Mouse (Mus musculus) hindbrain, embryonic 11.5 days (tissue): ENCODE data around the gene Aff1. TPM values are rescaled to one million over a fixed set of nuclear protein-coding genes. Genes with fewer than 3 reads are reported as not detected.

Source experiments
- ATAC-seq: fragments of 200-750 bp; cut with Nextera tagmentation; 2 replicates; pipeline ENCODE4 v1.8.0; 2017; ENCODE audit warnings: mild to moderate bottlenecking, moderate TSS enrichment, moderate library complexity; ENCODE audit not compliant: low FRiP score
- DNase-seq: peaks from one replicate; pipeline ENCODE4 v3.0.0-alpha.2; 2015; ENCODE audit warnings: low spot score
- H3K27ac ChIP-seq: fragments of 300-500 bp; sonication (generic); 2 replicates; pipeline ENCODE4 v1.5.1; 2014; ENCODE audit warnings: mild to moderate bottlenecking, low read depth, low read length
- H3K27me3 ChIP-seq: fragments of 300-500 bp; sonication (generic); 2 replicates; pipeline ENCODE4 v1.6.1; 2014; ENCODE audit warnings: mild to moderate bottlenecking, low read length, moderate library complexity, mixed read lengths; ENCODE audit not compliant: control insufficient read depth, insufficient read depth
- H3K36me3 ChIP-seq: fragments of 300-500 bp; sonication (generic); 2 replicates; pipeline ENCODE4 v1.6.1; 2014; ENCODE audit warnings: mild to moderate bottlenecking, low read length, moderate library complexity, mixed read lengths; ENCODE audit not compliant: control insufficient read depth, insufficient read depth
- H3K4me1 ChIP-seq: fragments of 300-500 bp; sonication (generic); replicated peaks from 2 replicates; pipeline ENCODE4 v1.6.1; 2014; ENCODE audit warnings: low read length, mixed read lengths; ENCODE audit not compliant: control insufficient read depth, insufficient read depth
- H3K4me2 ChIP-seq: fragments of 300-500 bp; sonication (generic); replicated peaks from 2 replicates; pipeline ENCODE4 v1.6.1; 2014; ENCODE audit warnings: mild to moderate bottlenecking, low read depth, low read length
- H3K4me3 ChIP-seq: fragments of 300-500 bp; sonication (generic); 2 replicates; pipeline ENCODE4 v1.5.1; 2014; ENCODE audit warnings: low read depth, low read length
- H3K9ac ChIP-seq: fragments of 300-500 bp; sonication (generic); 2 replicates; pipeline ENCODE4 v1.6.1; 2014; ENCODE audit warnings: low read depth, low read length
- H3K9me3 ChIP-seq: fragments of 300-500 bp; sonication (generic); 2 replicates; pipeline ENCODE4 v1.6.1; 2016; ENCODE audit warnings: low read length; ENCODE audit not compliant: control insufficient read depth
- WGBS: fragments of 180-500 bp; shearing (Covaris S2); extraction: QIAGEN DNeasy Blood & Tissue Kit; methylation state at CpG from one replicate; pipeline ENCODE4 v1.1.7; 2014; 5-methylcytosine and 5-hydroxymethylcytosine counted together
- polyA plus RNA-seq: library from polyadenylated mRNA; unstranded; fragments of >200 nt; fragmentation: Nextera tagmentation; extraction: Ambion mirVana; gene quantifications from 2 replicates; pipeline ENCODE4 v1.2.1, GENCODE M21; 2014

Aff1 gene
- 7.0 and 8.5 TPM in 2 replicates for polyA plus RNA-seq

- peak within 1 kb of the TSS; percentile 97 for H3K4me2 ChIP-seq
- no peaks in the 10 kb centered on the region; the same call in 1 of the 2 replicates for H3K4me1 ChIP-seq
- no peaks in the 10 kb centered on the region for H3K36me3 ChIP-seq
- no peaks in the 10 kb centered on the region for H3K9me3 ChIP-seq
- DNase-seq (peak; percentile 86), ATAC-seq (peak; percentile 91)
- H3K27ac ChIP-seq = no peak within 1 kb of the TSS
- H3K9ac ChIP-seq = peak within 1 kb of the TSS; percentile 48; the same call in 1 of the 2 replicates
- WGBS = 5% methylated on average over 48 of the region's 50 CpGs
- peak within 1 kb of the TSS; percentile 56 for H3K4me3 ChIP-seq
- H3K27me3 ChIP-seq = peaks cover 22% of the 10 kb centered on the region
Observed at GRCm38 (mm10) chr5:103691624-103692530, at the start of gene Aff1. Gene Aff1, plus strand, starts transcription at chr5:103692374.

DNA sequence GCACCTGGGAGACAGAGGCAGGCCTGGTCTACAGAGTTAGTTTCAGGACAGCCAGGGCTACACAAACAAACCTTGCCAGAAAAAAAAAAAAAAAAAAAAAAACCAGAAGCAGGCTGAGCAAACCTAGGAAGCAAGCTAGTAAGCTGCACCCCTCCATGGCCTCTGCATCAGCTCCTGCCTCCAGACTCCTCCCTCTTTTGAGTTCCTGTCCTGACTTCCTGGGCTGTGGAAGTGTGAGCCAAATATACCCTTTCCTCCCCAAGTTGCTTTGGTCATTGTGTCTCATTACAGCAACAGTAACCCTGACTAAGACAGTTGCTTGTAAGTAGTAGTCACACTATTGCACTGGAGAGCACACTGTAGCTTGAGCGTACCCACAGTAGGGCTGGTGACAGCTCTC lies 48.0 kb upstream of the Aff1 start:
- Histone ChIP-seq H3K4me1 (no peaks in the 10 kb centered on the region), H3K9me3 (no peaks in the 10 kb centered on the region), H3K27me3 (no peaks in the 10 kb centered on the region), H3K4me3 (no peak overlapping the region), H3K36me3 (no peaks in the 10 kb centered on the region), H3K9ac (no peak overlapping the region), H3K27ac (no peak overlapping the region), H3K4me2 (no peak overlapping the region)
- ATAC-seq (no peak), DNase-seq (no peak)
- WGBS = 89% methylated on average over 1 of the region's 1 CpGs

GRCm38 (mm10) chr5:103647320-103647719 lies 44.9 kb upstream of the Aff1 start:
- Histone ChIP-seq H3K4me2 (no peak overlapping the region), H3K4me3 (no peak overlapping the region), H3K9ac (no peak overlapping the region), H3K36me3 (no peaks in the 10 kb centered on the region), H3K4me1 (no peaks in the 10 kb centered on the region), H3K27ac (no peak overlapping the region), H3K9me3 (no peaks in the 10 kb centered on the region), H3K27me3 (no peaks in the 10 kb centered on the region)
- no peak for ATAC-seq
- DNase-seq = no peak
- 85% methylated on average over 3 of the region's 3 CpGs for WGBS

DNA sequence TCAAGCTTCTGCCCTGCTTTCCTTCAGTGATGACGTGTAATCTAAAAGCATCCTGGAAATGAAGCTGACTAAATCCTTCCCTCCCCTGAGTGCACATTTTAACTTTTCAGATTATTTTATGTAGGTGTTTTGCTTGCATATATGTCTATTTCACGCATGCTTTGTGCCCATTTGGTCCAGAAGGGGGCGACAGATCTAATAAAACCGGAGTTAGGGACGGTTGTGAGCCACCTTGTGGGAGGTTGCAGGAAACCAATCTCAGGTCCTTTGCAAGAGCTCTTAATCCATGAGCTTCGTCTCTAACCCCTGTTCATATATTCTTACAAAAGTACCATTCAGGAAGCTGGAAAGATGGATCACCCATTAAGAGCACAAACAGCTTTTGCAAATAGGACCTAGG lies 37.9 kb upstream of the Aff1 start:
- H3K4me2 ChIP-seq = no peak overlapping the region

DNA sequence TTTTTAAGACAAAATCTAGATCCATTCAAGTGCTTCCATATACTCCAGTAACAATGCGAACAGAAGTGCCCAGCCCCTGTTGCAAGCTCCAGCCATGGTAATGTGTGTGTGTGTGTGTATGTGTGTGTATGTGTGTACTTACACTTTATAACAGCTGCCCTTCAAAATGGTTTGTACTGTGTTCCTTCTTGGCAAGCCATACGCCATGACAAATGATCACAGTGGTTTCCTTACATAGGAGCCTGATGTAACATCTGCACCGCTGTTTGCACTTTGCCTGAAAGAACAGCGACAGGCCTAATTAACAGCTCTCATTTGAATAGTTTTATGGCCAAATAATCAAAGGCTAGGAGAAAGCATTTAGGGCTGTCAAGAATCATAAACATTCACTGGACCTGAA lies 37.4 kb upstream of the Aff1 start:
- no peaks in the 10 kb centered on the region for H3K36me3 ChIP-seq
- DNase-seq (peak; percentile 12), ATAC-seq (no peak)
- no peak overlapping the region for H3K9ac ChIP-seq
- H3K4me2 ChIP-seq = 0 out of 2 replicates have a peak overlapping the region, but pooled peaks have one; percentile 95
- H3K9me3 ChIP-seq = no peaks in the 10 kb centered on the region
- 74% methylated on average over 4 of the region's 4 CpGs for WGBS
- H3K4me1 ChIP-seq = no peaks in the 10 kb centered on the region
- H3K27me3 ChIP-seq = no peaks in the 10 kb centered on the region
- no peak overlapping the region for H3K4me3 ChIP-seq
- no peak overlapping the region for H3K27ac ChIP-seq

More for the DNA sequence above, 37.9 kb upstream of the Aff1 start:
- no peak for ATAC-seq
- no peaks in the 10 kb centered on the region for H3K9me3 ChIP-seq
- DNase-seq = peak; percentile 75
- H3K4me3 ChIP-seq = no peak overlapping the region
- H3K27me3 ChIP-seq = no peaks in the 10 kb centered on the region
- H3K9ac ChIP-seq = no peak overlapping the region
- no peak overlapping the region for H3K27ac ChIP-seq
- 25% methylated on average over 6 of the region's 6 CpGs for WGBS
- H3K4me1 ChIP-seq = no peaks in the 10 kb centered on the region
- H3K36me3 ChIP-seq = no peaks in the 10 kb centered on the region

- no peaks in the 10 kb centered on the region for H3K27me3 ChIP-seq
- ATAC-seq (peak; percentile 88), DNase-seq (peak; percentile 88)
- H3K36me3 ChIP-seq = no peaks in the 10 kb centered on the region
- peak within 1 kb of the TSS; percentile 63 for H3K4me3 ChIP-seq
- H3K4me1 ChIP-seq = no peaks in the 10 kb centered on the region
- H3K9me3 ChIP-seq = no peaks in the 10 kb centered on the region
- H3K4me2 ChIP-seq = peak within 1 kb of the TSS; percentile 95
- no peak within 1 kb of the TSS for H3K27ac ChIP-seq
- peak within 1 kb of the TSS; percentile 80 for H3K9ac ChIP-seq
- under 1% methylated on average over 48 of the region's 56 CpGs for WGBS
Observed at GRCm38 (mm10) chr5:103655346-103656118, 36.6 kb upstream of the Aff1 start, which contains the start of gene 1700016H13Rik. Gene 1700016H13Rik, minus strand, starts transcription at chr5:103656010.

- H3K4me2 ChIP-seq = no peak overlapping the region
- no peaks in the 10 kb centered on the region for H3K4me1 ChIP-seq
- 75% methylated on average over 5 of the region's 5 CpGs for WGBS
- no peak overlapping the region for H3K9ac ChIP-seq
- DNase-seq = peak; percentile 30
- no peak for ATAC-seq
- no peaks in the 10 kb centered on the region for H3K27me3 ChIP-seq
- H3K36me3 ChIP-seq = no peaks in the 10 kb centered on the region
- no peaks in the 10 kb centered on the region for H3K9me3 ChIP-seq
- no peak overlapping the region for H3K27ac ChIP-seq
- H3K4me3 ChIP-seq = no peak overlapping the region
Observed at GRCm38 (mm10) chr5:103658921-103659320, 33.3 kb upstream of the Aff1 start.

DNA sequence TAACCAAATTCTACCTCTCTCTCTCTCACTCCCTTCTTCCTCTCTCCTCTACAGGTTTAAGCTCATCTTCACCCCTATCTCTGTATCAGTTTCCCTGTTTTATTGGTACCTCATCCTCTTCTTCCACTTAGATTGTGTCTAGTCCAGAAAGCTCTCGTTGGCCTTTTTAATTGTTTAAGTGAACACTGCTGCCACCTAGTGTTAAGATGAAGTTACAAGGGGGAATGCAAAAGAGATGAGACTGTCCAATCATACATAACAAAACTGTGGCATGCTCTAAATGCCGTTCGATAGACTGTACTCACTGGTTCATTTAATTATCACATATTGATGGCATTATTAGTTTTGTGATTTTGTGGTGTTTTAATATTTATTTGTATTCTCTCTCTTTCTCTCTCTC lies 32.6 kb upstream of the Aff1 start:
- DNase-seq = peak; percentile 74
- H3K9me3 ChIP-seq = no peaks in the 10 kb centered on the region
- H3K27me3 ChIP-seq = no peaks in the 10 kb centered on the region
- no peak overlapping the region for H3K4me2 ChIP-seq
- WGBS = 50% methylated on average over 3 of the region's 3 CpGs
- H3K4me1 ChIP-seq = no peaks in the 10 kb centered on the region
- no peak overlapping the region for H3K4me3 ChIP-seq
- no peak overlapping the region for H3K27ac ChIP-seq
- H3K36me3 ChIP-seq = no peaks in the 10 kb centered on the region
- H3K9ac ChIP-seq = no peak overlapping the region
- ATAC-seq = no peak
